In the genomic region with DNA sequence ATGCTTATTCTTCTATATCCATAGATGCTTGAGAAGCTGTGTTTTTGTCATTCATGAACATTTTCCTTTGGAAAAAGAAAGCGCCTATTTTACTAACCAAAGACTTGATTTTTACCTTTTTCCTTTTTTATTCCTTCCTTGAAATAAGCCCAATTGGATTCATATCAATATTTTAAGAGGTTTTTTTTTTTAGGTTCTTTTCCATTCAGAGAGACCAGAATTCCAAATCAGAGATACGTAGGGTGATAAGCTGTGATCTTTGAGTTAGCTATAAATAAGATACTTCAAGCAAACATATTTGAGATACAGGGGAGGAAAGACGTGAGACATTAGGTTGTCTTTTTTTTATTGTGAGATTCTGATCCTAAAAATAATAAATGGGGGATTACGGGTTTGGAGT, we compare ENCODE assay signal across 7 mouse cellular contexts. TPM values are rescaled to one million over a fixed set of nuclear protein-coding genes. Genes with fewer than 3 reads are reported as not detected.
DNase-seq lines count a peak whose midpoint lies in the region; ATAC-seq and TF ChIP-seq lines count a peak whose summit lies in the region.

Gene Cpeb4 (plus strand): TSS at position 301 of the 400 bp plus-strand sequence.

- POLR2A ChIA-PET in Patski (lab: Charles Lee): interaction anchor here (0.7 to 2.1 kb wide), 6 partner anchors 10 to 143 kb away, joined by 3 to 8 read pairs (median 4); no protein-coding TSS in a partner anchor

- CTCF ChIA-PET in Patski (lab: Charles Lee): interaction anchor here (0.9 to 1.0 kb wide), 2 partner anchors 77 to 134 kb away, joined by 3 to 4 read pairs; no protein-coding TSS in a partner anchor

- in situ Hi-C loops in Patski (cut with MboI; ENCODE audit: low pct_unique_long_range_greater_than_20kb): loop anchor here (5.0 kb wide), 1 partner anchor 200 kb away; the partner anchor contains the start of gene Bod1

- H3K4me2 ChIP-seq in hindbrain, postnatal 0 days (ENCODE audit: low read depth, low read length): peak within 1 kb of the TSS; percentile 91

- 0 out of 2 replicates have a peak, but pooled peaks cover 3% of the 10 kb centered on the region for H3K36me3 ChIP-seq in E14TG2a.4 (ENCODE audit: insufficient read depth, low read length)
- H3K36me3 ChIP-seq in hindbrain, postnatal 0 days (ENCODE audit: insufficient read depth, low read length): no peaks in the 10 kb centered on the region
- H3K36me3 ChIP-seq in midbrain, embryonic 10.5 days: no peaks in the 10 kb centered on the region

- peak within 1 kb of the TSS; percentile 98 for H3K4me3 ChIP-seq in E14TG2a.4 (replicated peaks; ENCODE audit: low read length)
- peak within 1 kb of the TSS; percentile 69 for H3K4me3 ChIP-seq in hindbrain, postnatal 0 days (ENCODE audit: low read length)
- peak within 1 kb of the TSS; percentile 68 for H3K4me3 ChIP-seq in midbrain, embryonic 10.5 days

- no peak for TF ChIP-seq CTCF in E14TG2a.4 (conservative IDR thresholded peaks at IDR 0.05; ENCODE audit: low read length)
- TF ChIP-seq CTCF in Patski (IDR thresholded peaks at IDR 0.05): no peak
- no peak for TF ChIP-seq CTCF in hindbrain, postnatal 0 days (IDR thresholded peaks at IDR 0.05; ENCODE audit: low read depth)

- no peaks in the 10 kb centered on the region for H3K9me3 ChIP-seq in E14TG2a.4 (ENCODE audit: low read length)
- H3K9me3 ChIP-seq in hindbrain, postnatal 0 days (ENCODE audit: low read length): no peaks in the 10 kb centered on the region
- H3K9me3 ChIP-seq in midbrain, embryonic 10.5 days (replicated peaks): no peaks in the 10 kb centered on the region

- peak within 1 kb of the TSS; percentile 91 for H3K9ac ChIP-seq in hindbrain, postnatal 0 days (replicated peaks; ENCODE audit: low read length)

- H3K27ac ChIP-seq in hindbrain, postnatal 0 days: peak within 1 kb of the TSS; percentile 97
- H3K27ac ChIP-seq in midbrain, embryonic 10.5 days (replicated peaks): peak within 1 kb of the TSS; percentile 96

- DNase-seq in Patski (ENCODE audit: low read depth, low spot score): no peak
- DNase-seq in gastrocnemius, adult 18-20 months (ENCODE audit: low spot score): no peak
- DNase-seq in hindbrain, postnatal 0 days (ENCODE audit: low spot score): no peak
- no peak for DNase-seq in midbrain, embryonic 10.5 days (ENCODE audit: low spot score)
- no peak for DNase-seq in T-cell, adult 2 months (ENCODE audit: low spot score)

- peaks cover 12% of the 10 kb centered on the region; the same call in 1 of the 2 replicates for H3K4me1 ChIP-seq in E14TG2a.4 (replicated peaks; ENCODE audit: low read depth, low read length)
- H3K4me1 ChIP-seq in hindbrain, postnatal 0 days (ENCODE audit: insufficient read depth, low read length): peaks cover 2% of the 10 kb centered on the region; the same call in 1 of the 2 replicates
- peaks cover 39% of the 10 kb centered on the region for H3K4me1 ChIP-seq in midbrain, embryonic 10.5 days

- H3K27me3 ChIP-seq in E14TG2a.4 (ENCODE audit: insufficient read depth, low read length) (no peaks in the 10 kb centered on the region), Patski (no peaks in the 10 kb centered on the region)
- no peaks in the 10 kb centered on the region for H3K27me3 ChIP-seq in hindbrain, postnatal 0 days (ENCODE audit: insufficient read depth, low read length)
- H3K27me3 ChIP-seq in midbrain, embryonic 10.5 days (ENCODE audit: low read depth, poor library complexity, severe bottlenecking): no peaks in the 10 kb centered on the region

- no peak for ATAC-seq in Patski
- ATAC-seq in hindbrain, postnatal 0 days: no peak
- ATAC-seq in activated CD4-positive, CD25-positive, alpha-beta regulatory T cell, adult 4 months: no peak

- 48% methylated on average over 4 of the region's 4 CpGs for WGBS in hindbrain, postnatal 0 days
- 74% methylated on average over 4 of the region's 4 CpGs for WGBS in midbrain, embryonic 10.5 days

RNA-seq across cellular contexts. Expression of gene Cpeb4, which starts in this region (rescaled TPM):
- 35.0 TPM for polyA plus RNA-seq in Patski (2021)
- 100 to 1,000 TPM in 1 of 2 experiments, 10 to 100 TPM in 1; 98.3 to 115 TPM for total RNA-seq in gastrocnemius, adult 18-20 months (2021)
- 75.7 and 75.8 TPM in 2 replicates for total RNA-seq in hindbrain, postnatal 0 days (2014; rRNA removed)
- polyA plus RNA-seq in hindbrain, postnatal 0 days (2015; fragmentation: Nextera tagmentation; extraction: Ambion mirVana): 15.3 and 15.8 TPM in 2 replicates
- 3.5 and 5.6 TPM in 2 replicates for polyA plus RNA-seq in midbrain, embryonic 10.5 days (2016; fragmentation: Nextera tagmentation; extraction: Ambion mirVana)
- polyA plus RNA-seq in activated CD4-positive, CD25-positive, alpha-beta regulatory T cell, adult 4 months (2017; shearing (Covaris generic)): 1 to 10 TPM; 6.7 to 8.7 TPM
